Mouse (Mus musculus) frontal cortex, postnatal 36 days (tissue): ENCODE measurements around the gene Timd2.
"Not testable (repeated sequence)": the region's sequence is repeated elsewhere in the genome, so short reads cannot be mapped to it uniquely, and the experiment has no call there.

ENCODE experiments used
- DNase-seq, 2 experiments: peaks; one replicate each; pipeline ENCODE4 v3.0.0; 2022; ENCODE audit warnings: low spot score in 2 of 2

Timd2 gene

DNA sequence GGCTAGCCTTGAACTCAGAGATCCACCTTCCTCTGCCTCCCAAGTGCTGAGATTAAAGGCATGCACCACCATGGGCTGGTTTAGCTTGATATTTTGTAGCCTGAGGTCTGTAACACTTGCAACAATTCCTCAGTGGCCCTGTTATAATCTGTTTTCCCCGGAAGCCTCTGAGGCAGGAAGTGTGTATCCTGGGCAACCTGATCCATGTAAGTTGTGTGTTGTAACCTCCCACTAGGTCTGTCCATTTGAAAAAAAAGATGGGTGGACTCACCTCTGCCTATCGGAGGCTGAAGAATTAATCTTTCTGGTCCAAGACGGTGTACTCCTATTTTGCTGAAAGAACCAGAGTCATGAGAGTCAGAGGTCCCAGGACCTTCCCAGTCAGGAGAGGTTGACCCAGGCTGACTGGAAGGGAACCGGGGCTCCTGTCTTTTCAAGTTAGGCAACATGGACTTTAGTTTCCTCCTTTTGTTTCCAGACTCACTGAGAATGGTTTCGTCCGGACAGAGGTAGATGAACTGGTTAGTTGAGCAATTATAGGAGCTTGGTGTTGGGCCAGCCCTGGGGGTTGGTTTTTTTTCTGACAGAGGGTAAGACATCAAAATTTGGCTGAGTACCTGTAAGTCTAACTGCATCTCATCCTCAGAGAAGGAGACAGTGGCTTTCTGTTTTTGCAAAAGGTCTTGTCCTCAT is at the start of gene Timd2:
TSS of gene Timd2 (minus strand) at position 398 of the 693 bp plus-strand sequence.
- no peak for DNase-seq

DNA sequence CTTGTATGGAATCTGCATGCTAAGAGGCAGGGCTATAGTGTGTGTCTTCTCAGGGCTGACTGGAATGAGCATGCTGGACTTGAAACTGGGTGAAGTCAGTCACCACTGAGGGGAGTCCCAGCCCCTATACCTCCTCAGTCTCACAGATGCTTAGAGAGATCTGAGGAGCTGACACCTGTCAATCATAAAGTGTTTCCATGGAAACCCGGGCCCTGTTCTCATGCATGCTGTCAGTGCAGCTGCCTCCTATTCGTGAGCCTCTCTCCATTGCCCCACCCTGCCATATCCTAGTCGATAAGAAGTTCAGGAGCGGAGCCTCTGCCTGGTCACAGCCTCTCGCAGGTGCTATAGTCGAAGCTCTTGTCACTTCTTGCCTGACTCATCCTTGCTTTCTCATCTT is 48.9 kb upstream of the Timd2 start:
- DNase-seq, result not testable (repeated sequence)

DNA sequence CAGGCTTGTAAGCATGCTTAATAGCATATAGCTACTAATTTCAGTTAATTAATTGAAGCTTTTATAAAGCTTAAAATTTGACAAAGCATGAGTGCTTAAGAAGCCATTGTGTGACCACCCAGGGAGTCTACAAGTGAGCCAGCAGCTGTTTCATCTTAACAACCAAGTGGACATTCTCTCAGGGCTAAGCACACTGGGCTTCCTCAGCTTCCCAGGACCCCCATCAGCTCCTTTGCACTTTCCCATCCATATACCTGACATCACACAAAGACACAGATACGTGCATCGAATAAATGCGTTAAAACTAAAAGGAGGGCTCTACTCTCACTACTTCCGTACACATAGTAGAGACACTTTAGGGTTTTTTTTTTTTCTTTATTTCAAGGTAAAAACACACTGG is 47.8 kb upstream of the Timd2 start:
- no peak for DNase-seq

DNA sequence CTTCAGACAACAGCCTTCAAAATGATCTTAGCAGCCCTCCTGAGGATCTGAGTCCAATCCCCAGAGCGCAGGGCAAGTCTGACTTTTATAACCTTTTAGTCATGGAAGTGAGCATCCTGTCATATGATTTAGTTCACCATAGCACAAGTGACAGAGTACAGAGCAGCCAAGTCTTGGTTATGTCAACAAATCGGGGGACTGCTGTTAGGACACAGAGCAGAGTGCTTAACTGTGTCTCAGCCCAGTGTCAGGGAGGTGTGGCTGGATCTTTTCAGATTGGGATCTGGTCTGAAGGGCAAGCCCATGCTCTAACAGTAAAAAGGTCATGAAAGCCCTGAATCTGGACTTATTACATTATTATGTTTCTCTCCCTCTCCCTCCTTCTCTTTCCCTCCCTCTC is 46.8 kb upstream of the Timd2 start:
- no peak for DNase-seq

DNA sequence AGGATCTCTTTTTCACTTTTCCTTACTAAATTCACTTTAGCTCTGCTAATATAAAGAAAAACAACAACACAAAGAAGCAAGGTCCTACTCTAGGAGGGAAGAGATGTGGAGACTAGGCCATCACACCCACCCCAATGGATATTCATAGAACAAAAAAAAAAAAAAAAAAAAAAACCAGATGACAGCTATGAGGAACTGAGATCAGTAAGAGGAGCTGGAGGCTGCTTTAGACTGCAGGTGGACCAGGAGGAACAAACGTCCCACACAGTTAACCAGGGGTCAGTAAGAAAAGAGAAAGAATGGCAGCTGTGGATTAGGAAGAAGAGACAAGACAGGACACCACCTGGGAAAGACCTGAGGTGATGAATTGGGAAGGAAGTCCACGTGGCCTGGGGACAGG is 41.1 kb upstream of the Timd2 start:
- no peak for DNase-seq

DNA sequence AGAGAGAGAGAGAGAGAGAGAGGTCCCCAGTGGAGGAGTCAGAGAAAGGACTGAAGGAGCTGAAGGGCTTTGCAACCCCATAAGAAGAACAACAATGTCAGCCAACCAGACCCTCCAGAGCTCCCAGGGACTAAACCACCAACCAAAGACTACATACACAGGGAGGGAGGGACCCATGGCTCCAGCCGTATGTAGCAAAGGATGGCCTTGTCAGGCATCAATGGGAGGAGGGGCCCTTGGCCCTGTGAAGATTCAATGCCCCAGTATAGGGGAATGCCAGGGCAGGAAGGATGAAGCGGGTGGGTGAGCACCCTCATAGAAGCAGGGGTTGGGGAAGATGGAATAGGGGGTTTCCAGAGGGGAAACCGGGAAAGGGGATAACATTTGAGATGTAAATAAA is 34.9 kb upstream of the Timd2 start:
- DNase-seq, result no peak

DNA sequence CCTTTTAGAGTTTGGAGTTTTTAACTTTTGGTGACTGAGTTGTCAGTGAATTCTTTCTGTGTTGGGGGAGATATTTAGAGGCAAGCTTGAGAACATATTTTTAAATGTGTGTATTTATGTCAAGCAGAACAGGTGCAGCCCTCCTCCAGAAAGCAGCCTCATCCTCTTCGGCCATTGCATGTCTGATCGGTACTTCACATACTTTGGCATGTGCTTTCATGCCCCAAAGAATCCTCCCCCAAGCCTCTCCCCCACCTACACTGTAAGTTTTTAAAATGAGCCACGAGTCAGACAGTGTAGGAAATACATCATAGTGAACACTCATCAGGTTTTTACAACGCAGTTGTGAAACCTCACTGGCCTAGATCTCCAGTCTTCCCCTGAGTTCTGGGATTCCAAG is 34.0 kb upstream of the Timd2 start:
- no peak for DNase-seq

DNA sequence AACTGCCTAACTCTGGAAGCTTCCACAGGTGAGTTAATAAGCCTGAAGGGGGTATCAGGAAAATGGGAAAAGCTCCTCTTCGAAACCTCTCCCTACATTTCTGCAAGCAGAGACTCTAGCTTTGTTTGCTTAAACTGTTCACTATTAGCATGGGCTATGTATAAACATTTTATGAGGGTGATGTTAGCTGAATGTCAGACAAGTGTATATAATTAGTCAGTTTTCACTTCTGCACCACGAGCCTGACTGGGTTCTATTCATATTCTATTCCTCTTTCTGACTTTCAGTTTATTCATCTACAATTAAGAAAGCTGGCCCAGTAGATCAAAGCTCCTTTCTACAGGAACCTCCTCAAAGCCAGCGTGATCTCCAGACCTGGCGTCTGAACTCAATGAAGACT is 32.6 kb upstream of the Timd2 start:
- DNase-seq, result no peak

DNA sequence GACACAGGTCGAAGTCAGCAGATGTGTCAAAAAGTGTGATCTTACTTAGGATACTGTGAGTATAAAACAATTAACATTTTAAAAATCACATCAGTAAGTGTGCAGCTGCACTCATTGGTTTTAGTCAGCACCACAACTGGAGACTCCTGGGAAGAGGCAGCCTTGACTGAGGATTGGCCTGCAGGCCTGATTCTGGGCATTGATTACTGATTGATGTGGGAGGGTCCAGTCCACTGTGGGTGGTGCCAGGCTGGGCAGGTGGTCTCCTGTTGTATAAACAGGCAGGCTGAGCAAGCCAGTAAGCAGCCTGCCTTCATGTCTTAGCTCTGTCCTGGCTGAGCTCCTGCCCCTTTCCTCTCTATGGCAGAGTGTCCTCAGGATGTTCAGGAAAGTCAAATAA is 28.2 kb upstream of the Timd2 start, which contains the start of gene Havcr1:
TSS of gene Havcr1 (plus strand) at position 5 of the 400 bp plus-strand sequence.
- not testable (repeated sequence) for DNase-seq

DNA sequence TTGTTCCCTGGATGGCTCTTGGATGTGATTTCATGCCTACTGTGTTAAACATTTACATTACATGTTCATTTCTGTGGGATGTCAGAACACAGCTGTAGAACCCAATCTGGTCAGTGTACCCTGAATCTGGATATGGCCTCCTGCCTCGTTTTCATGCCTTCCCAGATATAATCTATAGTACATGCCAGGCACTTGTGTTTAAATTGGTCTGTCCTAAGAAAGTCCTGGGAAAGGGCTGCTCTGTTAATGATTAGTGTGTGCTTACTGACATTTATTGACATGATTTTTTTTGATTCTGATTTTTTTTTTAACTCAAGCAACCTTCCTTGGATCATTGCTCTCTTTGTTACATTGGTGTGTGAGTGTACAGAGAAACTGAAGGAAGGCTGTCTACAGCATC is 27.8 kb upstream of the Timd2 start:
- no peak for DNase-seq

DNA sequence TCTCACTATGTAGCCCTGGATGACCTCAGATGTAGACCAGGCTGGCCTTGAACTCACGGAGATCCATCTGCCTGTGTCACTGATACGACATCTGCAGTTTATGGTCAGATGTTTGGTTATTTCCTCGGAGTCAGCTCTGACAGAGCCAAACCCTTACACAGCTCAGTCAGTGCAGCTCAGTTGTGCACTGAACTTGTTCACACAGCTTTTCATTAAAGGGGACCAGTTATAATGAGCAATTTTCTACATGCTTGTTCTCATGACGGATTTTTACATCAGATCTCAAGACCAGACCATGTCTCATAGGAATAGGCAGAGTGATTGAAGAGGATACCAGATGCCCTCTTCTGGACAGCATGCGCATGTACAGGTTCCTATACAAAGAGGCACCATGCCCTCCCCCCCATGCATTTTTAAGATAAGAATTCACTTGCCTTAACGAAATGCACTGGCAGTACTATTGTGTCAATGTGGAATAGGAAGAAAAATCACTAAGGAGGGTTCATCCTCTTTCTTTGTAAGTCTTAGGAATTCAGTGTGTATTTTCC is 26.5 kb upstream of the Timd2 start:
- DNase-seq, result peak; percentile 2 to 37

DNA sequence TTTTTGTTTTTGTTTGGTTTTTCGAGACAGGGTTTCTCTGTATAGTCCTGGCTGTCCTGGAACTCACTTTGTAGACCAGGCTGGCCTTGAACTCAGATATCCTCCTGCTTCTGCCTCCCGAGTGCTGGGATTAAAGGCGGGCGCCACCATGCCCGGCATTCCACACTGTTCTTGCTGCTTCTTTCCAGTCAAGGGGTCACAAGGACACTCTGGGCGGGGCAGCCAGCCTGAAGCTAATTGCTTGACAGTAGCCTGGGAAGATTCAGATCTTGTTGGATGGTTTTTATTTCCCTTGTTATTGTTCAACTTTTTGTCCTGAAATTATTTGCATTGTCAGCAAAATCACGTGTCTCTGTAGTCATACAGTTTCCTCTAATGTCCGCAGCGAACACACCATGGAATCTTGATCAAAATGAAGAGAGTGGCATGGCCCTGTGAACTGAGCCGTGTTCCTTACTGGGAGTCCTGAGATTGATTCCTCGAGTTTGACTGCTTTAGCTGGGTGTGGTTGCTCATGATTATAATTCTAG is 24.7 kb upstream of the Timd2 start:
- DNase-seq, result no peak

DNA sequence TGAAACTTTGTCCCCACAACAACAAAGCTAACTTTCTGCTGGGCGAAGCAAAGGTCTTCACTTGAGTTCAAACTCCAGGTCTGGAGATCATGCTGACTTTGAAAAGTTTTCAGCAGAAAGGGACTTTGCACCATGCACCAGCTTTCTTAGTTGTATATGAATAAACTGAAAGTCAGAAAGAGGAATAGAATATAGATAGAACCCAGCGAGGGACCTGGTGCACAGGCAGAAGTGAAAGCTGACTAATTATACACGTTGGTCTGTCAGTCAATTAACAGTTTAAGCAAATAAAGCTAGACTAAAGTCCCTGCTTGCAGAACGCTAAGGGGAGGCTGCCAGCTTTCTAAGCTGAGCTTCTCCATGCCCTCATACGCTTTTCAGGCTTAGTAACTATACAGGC is 8.0 kb downstream of the Timd2 start:
- DNase-seq, result no peak

DNA sequence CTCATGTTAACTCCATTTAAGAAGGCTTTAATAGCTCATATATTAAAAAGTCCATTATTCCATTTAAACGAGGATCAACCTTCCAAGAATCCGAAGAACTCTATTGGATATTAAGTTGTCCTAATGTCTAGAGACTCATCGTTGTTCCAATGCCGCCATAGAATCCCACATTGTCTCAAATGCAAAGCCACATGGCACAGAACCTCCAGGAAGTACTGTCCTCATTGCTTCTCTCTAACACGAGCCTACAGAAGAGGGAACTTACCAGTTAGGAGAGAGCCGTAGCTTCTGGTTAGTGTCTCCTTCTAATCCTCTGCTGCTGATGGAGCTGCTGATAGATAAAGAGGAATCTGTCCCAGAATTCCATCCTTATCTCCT is 8.6 kb downstream of the Timd2 start:
- DNase-seq, result no peak

DNA sequence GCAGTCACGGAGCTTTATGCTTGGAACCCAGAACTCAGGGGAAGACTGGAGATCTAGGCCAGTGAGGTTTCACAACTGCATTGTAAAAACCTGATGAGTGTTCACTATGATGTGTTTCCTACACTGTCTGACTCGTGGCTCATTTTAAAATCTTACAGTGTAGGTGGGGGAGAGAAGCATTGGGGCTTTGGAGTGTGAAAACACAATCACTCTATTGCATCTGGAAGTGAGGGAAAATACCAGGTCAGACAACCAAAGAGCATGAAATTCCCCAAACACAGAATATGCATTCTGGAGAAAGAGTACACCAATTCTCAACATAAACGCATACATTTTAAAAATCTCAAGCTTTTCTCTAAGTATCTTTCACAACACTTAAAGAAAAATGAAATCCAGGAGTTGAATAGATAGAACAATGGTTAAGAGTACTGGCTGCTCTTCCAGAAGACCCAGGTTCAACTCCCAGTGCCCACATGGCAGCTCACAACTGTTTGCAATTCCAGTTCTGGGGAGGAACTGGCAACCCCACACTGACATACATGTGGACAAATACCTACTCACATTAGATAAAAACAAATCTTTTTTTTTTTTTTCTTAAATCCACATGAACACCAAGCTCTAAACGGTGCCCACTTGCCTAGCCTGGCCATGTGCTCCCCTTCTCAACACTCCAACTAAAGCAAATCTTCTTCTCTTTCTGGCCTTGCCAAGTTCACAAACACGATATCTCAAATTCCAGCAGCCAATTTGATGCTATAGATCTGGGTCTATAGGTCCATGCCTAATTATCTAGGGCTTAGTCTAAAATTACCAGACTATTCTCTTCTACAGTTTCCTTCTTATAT is 9.2 kb downstream of the Timd2 start:
- no peak for DNase-seq

DNA sequence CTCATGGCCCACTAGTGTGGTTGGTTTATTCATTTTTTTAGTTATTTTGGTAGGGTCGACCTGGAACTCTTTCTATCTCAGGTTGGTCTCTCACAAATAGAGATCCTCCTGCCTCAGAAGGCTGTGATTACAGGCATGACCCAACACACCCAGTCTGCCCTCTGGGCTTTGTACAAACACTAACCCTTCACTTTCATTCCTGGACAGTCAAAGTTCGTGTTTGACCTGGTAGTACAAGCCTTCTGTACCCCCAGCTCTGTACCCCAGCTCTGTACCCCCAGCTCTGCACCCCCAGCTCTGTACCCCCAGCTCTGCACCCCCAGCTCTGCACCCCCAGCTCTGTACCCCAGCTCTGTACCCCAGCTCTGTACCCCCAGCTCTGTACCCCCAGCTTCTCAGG is 11.0 kb downstream of the Timd2 start:
- DNase-seq, result not testable (repeated sequence)

DNA sequence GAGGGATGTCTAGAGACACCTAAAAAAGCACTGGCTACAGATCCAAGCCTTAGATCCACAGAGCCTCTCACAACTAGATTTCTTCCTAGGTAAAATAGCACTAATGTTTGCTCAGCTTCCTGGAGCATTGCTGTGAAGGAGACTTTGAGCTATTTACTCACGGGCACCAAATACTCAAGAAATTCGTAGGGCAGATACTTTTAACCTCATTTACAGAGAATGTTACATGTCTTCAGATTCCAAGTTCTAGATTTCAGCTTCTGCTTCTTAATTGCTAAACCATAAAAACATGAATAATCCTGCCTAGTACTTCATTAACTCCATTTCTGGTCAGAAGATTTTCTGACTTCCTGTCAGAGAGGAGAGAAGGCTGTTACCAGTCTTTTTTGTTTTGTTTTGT is 16.7 kb downstream of the Timd2 start:
- DNase-seq, result no peak

DNA sequence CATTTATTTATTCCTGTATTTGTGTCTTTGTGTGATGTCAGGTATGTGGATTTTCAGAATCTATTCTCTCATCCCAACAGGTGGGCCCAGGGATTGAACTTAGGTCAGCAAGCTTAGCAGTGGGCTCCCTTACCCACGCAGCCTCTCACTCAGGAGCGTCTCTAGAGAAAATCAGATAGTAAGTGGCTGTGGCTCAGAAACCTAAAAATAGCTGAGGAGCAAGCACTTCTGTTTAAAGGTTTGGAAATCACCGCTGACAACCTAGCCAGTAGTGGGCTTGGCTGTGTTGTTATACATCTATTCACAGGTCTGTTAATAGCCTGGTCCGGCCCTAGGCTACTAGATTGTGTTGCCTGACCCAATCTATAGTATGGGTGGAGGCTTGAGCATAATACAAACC is 23.1 kb downstream of the Timd2 start:
- DNase-seq, result no peak

DNA sequence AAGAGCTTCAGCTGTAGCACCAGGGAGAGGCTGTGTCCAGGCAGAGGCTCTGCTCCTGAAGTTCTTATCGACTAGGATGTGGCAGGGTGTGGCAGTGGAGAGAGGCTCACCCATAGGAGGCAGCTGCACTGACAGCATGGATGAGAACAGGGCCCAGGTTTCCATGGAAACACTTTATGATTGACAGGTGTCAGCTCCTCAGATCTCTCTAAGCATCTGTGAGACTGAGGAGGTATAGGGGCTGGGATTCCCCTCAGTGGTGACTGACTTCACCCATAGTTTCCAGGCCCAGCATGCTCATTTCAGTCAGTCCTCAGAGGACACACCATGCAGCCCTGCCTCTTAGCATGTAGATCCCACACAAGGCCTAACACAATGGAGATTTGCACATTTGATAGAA is 24.0 kb downstream of the Timd2 start:
- DNase-seq, result no peak

DNA sequence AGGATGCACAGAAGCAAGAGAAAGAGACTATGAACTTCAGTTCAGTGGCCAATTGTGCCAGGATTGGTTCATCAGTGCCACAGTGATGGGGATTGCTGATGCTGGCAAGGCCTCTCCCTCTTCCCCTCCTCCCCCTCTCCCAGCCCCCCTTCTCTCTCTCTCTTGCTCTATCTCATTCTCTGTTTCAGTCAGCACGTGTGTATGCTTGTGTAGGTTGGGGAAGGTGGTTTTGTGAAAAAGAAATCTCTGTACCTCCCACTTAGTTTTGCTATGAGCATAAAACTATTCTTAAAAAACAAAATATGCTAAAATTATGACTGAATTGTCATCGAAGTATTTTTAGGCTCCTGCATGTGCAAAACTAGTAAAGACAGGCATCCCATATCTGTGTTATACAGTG is 38.9 kb downstream of the Timd2 start:
- no peak for DNase-seq

DNA sequence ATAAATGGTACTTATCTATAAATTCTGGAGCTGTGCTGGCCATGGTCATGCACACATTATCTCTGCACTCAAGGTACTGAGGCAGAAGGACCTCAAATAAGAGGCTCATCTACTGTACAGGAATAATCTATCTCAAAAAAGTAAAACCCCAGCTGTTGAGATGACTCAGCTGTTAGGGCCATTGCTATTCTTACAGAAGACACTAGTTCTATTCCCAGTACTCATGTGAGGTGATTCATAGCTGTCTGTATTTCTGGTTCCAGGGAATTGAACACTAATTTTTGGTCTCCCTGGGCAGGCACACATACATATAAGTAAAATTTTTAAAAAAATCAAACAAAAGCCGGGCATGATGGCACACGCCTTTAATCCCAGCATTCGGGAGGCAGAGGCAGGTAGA is 39.8 kb downstream of the Timd2 start:
- peak in 1 of 2 experiments; percentile 33 for DNase-seq

DNA sequence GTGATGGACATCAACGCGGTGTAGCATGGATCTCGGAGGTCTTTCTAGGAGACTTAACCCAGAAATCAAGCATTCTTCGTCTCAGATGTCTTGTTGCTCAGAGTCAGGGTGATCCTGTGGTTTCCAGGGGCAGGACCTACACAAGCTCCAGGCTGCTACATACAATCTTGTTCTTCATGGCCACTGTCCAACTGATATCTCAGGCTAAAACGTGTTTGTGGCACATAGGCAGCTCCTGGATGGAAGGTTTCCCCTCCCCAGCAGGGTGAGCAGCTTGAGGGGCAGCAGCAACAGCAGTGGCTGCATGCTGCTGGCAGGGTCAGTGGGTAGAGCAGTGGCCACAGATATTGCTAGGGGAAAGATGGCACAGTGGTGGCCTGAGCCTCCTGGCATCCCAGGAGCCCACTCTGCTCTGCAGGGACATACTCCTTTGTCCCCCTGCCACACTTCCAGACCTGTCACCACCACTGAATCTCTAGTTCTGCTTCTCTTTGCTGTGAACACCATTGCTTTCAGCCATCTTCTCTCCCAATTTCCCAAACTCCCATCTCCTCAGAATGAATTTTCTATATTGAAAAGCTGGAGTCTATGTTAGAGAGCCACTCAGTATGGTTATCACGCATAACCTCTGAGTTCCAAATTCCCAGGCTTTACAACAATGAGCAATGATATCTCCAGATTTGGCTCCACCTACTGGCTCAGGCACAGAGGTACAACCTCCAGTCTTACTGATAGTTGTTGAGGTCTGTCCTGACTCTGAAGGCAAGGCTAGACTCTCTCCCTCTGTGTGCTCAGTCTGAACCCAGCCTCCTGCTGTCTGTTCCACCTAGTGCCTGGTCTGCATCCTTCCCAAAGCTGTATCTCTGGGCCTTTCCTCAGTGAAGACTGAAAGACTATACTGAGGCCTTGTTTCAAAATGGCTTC is 41.0 kb downstream of the Timd2 start:
- peak; percentile 6 to 35 for DNase-seq
